Mouse (Mus musculus) ovary, adult 18-20 months (tissue): Measurements from ENCODE around the gene Ccdc54.

Experiments used
- DNase-seq: peaks from one replicate; pipeline ENCODE4 v3.0.0; 2022; ENCODE audit warnings: low spot score, mixed read lengths

Gene Ccdc54

DNA sequence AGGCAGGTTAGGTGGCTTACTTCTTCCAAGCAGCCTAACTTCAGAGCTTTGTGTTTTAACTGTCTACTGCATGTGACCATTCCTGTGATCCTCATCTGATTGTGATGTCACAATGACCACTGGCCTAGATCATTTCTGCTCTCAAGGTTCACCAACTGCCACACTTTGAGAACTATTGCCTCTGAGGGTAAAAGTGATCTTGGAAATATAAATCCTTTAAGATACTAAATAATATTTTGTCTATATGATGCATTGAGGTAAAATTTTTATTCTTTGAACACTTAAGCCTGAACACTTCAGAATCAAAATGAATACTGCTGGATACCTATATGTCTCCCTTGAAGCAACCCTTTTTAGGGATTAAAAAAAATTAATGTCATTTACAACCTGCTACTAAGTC lies at the start of gene Ccdc54:
Gene Ccdc54 (minus strand): TSS at position 101 of the 400 bp plus-strand sequence.
- DNase-seq = no peak

- DNase-seq = no peak
Measured at GRCm38 (mm10) chr16:50632585-50632984, 41.6 kb upstream of the Ccdc54 start.

- DNase-seq = no peak
Measured at GRCm38 (mm10) chr16:50615569-50615968, 24.6 kb upstream of the Ccdc54 start.

DNA sequence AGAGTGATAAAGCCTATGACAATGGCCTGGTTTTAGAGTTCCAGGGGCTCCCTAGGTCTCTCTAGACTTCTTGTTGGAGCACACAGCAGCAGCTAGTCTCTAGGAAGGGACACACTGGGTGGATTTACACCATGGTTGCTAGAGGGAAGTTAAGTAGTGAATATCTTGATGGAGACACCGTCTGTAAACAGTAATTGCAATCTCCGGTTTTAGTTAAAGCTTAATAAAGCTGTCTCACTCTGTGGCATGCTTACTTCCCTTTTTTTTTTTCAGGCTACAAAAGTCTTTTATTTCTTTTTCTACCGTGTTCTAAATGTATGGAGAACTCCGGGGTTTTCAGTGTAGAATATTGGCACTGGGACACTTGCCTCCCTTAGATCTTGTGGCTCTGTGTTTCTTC lies 22.0 kb upstream of the Ccdc54 start:
- no peak for DNase-seq

- DNase-seq = no peak
Measured at GRCm38 (mm10) chr16:50610580-50610979, 19.6 kb upstream of the Ccdc54 start.

DNA sequence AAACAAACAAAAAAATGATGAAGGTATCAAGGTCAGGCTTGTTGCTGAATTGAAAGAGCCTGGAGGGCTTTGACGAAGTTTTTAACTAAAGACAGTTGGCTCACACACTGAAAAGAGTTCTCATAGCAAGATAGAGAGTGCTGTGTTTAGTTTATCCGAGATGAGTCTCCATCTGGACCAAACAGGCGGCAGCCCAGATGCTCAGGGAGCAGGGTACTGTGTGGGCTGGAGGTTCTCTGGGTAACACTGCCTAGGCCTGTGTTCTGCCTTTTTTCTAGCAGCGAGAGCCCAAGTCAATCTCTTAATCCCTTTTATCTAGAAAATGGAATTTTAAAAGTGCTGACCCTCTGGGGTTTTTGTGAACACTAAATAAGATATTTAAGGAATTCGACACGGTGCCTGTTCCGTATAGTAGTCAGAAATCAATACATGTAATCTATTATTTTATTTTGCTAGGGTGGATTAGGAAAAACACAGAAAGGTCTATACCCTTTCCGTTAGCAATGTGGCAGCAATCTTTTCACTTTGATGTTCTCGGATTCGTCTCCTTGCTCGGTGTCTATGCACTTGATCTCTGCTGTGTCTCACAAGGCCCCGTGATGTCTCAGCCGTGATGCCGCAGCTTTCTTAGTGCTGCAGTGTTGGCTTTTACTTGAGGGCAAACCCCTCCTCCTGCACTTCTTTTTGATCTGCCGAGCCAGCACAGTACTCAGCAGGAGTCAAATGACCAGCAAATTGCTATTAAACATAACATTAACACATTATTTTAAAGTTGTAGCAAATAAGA lies 17.0 kb upstream of the Ccdc54 start:
- no peak for DNase-seq

DNA sequence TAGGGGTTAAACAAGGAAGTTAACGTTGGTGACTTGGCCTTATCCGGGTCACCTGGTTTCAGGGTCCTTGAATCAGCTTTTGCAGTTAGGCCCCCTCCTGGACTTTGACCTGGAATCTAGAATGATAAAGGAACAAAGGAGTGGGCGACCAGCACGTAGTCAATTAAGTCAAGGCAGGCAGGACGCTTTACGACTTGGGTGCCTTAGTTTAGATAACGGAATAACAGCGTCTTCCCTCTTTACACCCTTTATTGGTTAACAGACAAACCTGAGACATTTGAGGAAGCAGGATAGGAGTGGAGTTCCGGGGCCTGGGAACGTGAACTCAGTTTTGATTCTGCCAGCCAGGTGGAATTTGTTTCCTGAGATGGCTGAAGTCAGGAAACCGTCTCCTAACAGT lies 13.9 kb upstream of the Ccdc54 start:
- no peak for DNase-seq

DNA sequence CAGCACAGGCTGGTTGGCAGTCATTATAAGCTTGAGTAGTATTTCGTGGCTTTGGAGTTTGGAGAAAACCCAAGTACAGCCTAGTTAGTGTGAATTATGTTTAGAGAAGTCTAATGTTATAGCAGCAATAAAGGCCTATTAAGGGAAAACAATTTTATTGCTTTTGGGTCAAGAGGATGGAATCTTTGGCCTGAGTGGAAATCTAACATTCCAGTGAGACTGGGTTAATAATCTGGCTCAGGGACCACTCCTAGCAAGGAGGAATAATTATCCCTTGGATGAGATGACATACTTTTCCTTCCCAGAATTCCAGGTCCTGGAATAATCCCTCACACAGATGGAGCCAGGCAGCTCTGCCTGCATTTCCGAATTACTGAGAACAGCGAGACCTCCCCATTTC lies 11.0 kb upstream of the Ccdc54 start:
- no peak for DNase-seq

- no peak for DNase-seq
Measured at GRCm38 (mm10) chr16:50600665-50601064, 9.7 kb upstream of the Ccdc54 start.

GRCm38 (mm10) chr16:50596679-50597078 lies 5.7 kb upstream of the Ccdc54 start:
- no peak for DNase-seq

GRCm38 (mm10) chr16:50596171-50596570 lies 5.2 kb upstream of the Ccdc54 start:
- DNase-seq = no peak

DNA sequence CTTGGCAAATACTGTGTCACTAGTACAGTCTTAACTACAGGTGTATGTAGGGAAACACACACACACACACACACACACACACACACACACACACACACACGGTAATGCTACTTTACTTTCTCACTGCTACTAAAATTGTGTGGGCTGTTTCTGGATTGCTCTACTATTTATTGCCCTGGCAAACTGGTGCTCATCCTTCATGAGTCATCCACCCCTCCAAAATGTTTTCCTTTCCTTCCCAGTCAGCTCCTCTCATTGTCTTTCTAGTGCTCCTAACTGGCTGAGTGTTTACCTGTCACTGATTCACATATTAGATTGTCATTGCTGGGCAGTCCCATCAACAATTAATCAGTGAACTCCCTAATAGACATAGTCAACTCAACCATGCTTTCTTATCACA lies 3.9 kb upstream of the Ccdc54 start:
- no peak for DNase-seq

GRCm38 (mm10) chr16:50593361-50593760 lies 2.4 kb upstream of the Ccdc54 start:
- DNase-seq = no peak

DNA sequence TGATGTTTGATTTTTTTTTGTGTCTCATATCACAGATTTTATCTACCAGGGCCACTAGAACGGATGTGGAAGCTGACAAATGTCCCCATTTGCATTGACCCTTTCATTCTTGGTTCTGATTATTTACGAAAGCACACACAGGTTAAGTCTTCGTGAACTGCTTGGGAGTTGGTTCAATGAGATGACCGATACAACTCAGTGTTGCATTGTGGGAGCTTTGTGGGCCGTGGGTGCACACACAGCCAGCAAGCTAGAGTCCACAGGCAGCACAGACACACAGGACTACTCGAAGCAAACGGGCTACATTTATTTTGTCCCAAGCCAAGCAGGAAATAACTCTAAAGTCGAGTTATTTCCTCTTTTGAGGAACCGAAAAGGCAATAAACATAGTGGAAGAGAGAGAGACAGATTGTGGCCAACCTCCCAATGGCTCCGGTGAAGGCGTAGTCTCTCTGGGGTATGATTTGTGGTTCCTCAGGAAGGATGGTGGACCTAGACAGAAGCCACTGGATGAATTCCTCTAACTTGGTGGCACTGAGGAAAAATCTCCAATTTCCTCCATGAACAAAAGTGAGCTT lies 1.3 kb downstream of the Ccdc54 start:
- no peak for DNase-seq

DNA sequence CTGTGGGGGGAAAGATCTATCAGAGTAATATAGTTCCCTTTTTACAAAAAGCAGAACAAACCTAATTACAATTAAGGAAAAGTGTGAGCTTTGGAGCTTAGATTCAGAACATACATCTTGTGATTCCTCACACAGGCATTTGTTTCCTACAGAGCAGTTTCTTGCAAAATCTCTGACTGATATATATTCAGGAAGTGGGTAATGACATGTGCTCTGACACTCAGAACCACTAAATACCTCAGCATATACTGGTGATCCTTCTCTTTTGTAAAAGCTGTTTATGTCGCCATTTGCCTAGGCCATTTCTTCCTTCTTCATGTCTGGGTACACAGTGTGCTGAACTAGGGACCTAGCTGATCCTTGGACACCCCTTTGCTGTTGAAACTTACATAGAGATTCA lies 2.8 kb downstream of the Ccdc54 start:
- DNase-seq = no peak

GRCm38 (mm10) chr16:50587139-50587538 lies 3.8 kb downstream of the Ccdc54 start:
- no peak for DNase-seq

DNA sequence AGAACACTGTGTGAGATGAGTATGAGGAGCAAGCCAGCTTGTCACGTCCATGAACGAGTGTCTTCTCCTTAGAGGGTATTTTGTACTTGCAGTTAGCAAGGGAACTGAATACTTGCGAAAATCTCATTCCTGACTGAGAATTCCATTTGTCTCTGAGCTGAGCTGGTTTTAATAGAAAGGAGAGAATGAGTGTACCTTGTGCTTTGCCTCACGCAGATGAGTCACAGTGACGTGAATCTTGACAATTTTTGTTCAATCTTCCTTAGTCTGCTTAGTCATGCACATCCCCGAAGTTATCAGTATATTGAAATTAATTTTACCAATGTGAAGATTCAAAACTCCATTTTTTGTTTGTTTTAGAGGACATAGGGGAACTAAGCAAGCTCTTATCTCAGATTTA lies 12.6 kb downstream of the Ccdc54 start:
- no peak for DNase-seq

DNA sequence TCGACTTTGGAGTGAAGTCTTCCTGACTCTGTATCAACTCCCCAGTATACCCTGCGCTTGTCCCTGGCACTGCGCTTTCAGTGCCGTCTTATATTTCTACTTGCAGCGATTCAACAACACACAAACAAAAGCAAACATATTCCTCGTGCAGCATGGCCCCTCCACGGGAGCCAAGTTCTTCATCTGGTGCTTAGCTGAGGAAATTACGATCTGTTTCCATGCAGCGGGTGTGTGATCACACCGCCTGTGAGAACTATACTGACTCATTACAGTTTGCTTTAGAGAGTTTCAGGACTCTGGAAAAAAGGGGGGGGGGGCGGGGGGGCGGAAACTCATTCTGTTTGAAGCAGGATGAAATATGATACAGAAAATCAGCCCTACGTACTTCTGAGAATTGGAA lies 18.4 kb downstream of the Ccdc54 start:
- DNase-seq = no peak

- DNase-seq = no peak
Measured at GRCm38 (mm10) chr16:50559163-50559771, 31.7 kb downstream of the Ccdc54 start.

- DNase-seq = no peak
Measured at GRCm38 (mm10) chr16:50553828-50554227, 37.1 kb downstream of the Ccdc54 start.

DNA sequence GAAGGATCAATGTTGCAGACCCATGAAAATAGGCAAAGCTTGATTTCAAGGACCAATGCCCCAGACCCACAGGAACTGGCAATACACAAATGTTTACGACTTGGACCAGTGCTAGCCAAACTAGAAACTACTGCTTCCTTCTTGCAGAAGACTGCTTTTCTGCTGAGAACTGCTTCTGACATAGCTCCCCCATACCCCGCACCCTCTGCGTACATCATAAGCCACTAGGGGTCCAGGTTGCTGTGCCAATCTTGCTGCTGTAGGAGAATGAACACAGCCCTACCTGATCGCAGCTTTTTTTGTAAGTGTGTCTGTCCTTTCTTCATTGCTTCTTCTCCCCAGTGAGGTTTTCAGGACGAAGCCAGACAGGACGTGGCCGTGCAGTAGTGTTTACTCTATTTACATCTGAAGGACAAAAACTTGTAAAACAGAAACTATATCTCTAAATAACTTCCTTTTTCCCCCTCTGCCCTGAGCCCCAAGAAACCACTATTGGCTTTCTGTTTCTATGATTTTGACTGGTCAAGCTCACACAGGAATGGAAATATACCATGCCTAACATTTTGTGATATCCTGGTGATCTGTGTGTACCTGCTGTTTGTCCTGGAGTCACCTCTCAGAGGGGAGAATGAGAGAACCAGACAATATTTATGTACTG lies 39.0 kb downstream of the Ccdc54 start:
- DNase-seq = no peak

DNA sequence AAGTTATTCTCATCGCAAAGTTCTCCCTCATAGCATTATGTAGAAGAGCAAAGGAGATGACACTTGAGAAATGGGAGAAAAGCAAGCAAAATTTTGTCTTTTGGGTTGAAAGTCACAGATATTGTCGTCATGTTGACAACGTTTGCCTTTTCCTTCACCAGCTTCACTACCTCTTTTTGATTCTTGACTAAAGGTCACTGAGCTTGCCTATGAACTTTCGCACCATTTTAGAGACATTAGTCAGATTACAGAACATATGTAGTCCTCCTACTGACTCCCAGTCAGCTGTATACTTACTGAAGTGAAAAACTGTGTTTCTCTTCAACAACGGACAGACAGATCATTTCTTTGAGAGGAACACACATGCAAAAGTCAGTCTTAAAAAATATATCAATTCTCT lies 40.0 kb downstream of the Ccdc54 start:
- DNase-seq = no peak
